ENCODE assay signal across 12 mouse cellular contexts in genomic region chr13:51841541-51842115, GRCm38 (mm10). TPM values are rescaled to one million over a fixed set of nuclear protein-coding genes. Genes with fewer than 3 reads are reported as not detected.
DNase-seq lines count a peak whose midpoint lies in the region; ATAC-seq and TF ChIP-seq lines count a peak whose summit lies in the region.
"Had no signal": no experiment of that assay in that cellular context is flagged by ENCODE, and none has a peak within 500 bp of the region (broad histone marks: within the 10 kb centered on the region; RNA-seq: fewer than 3 reads in every experiment).

No protein-coding gene starts in this region.

- 33% methylated on average over 12 of the region's 12 CpGs for WGBS in heart, embryonic 16.5 days
- 17% methylated on average over 12 of the region's 12 CpGs for WGBS in liver, embryonic 16.5 days (ENCODE audit: insufficient replicate concordance)
- 83% methylated on average over 12 of the region's 12 CpGs for WGBS in thymus, adult 2 months

- TF ChIP-seq POLR2A in brain, embryonic 14.5 days (IDR thresholded peaks at IDR 0.05; ENCODE audit: borderline replicate concordance, extremely low read depth, insufficient read depth, insufficient read length, poor library complexity, severe bottlenecking), result no peak
- no peak for TF ChIP-seq POLR2A in thymus, adult 2 months (IDR thresholded peaks at IDR 0.05; ENCODE audit: control insufficient read depth, extremely low read depth, insufficient read depth, low read length, poor library complexity)

- H3K4me3 ChIP-seq in heart, embryonic 16.5 days (ENCODE audit: low read length), result no peak overlapping the region
- H3K4me3 ChIP-seq in erythroblast, embryonic 14.5 days (replicated peaks), result peak overlapping the region; percentile 35
- peak overlapping the region; percentile 31 for H3K4me3 ChIP-seq in liver, embryonic 16.5 days (ENCODE audit: low read depth, low read length)
- no peak overlapping the region for H3K4me3 ChIP-seq in thymus, adult 2 months (ENCODE audit: control insufficient read depth, insufficient read depth, low read length)

- H3K27me3 ChIP-seq in heart, embryonic 16.5 days (ENCODE audit: control insufficient read depth, insufficient read depth, low read length), result peaks cover 9% of the 10 kb centered on the region
- peaks cover 24% of the 10 kb centered on the region for H3K27me3 ChIP-seq in erythroblast, embryonic 14.5 days (ENCODE audit: control insufficient read depth)
- no peaks in the 10 kb centered on the region for H3K27me3 ChIP-seq in liver, embryonic 16.5 days (ENCODE audit: control insufficient read depth, insufficient read depth, low read depth, low read length)
- H3K27me3 ChIP-seq in thymus, adult 2 months (ENCODE audit: control insufficient read depth, insufficient read depth, low read length), result no peaks in the 10 kb centered on the region; the same call in 1 of the 2 replicates

- ATAC-seq in heart, embryonic 16.5 days (replicated peaks; ENCODE audit: extremely low read depth, insufficient read depth, low FRiP score), result no peak
- ATAC-seq in liver, embryonic 16.5 days (ENCODE audit: low read depth), result peak; percentile 44

- no peaks in the 10 kb centered on the region for H3K36me3 ChIP-seq in heart, embryonic 16.5 days (ENCODE audit: control insufficient read depth, insufficient read depth)
- no peaks in the 10 kb centered on the region for H3K36me3 ChIP-seq in erythroblast, embryonic 14.5 days (ENCODE audit: control insufficient read depth)
- no peaks in the 10 kb centered on the region for H3K36me3 ChIP-seq in liver, embryonic 16.5 days (ENCODE audit: control insufficient read depth, insufficient read depth)
- H3K36me3 ChIP-seq in thymus, adult 2 months (ENCODE audit: control insufficient read depth, insufficient read depth, low read length), result no peaks in the 10 kb centered on the region

- no peak overlapping the region for H3K4me2 ChIP-seq in heart, embryonic 16.5 days (ENCODE audit: low read depth, low read length)
- H3K4me2 ChIP-seq in liver, embryonic 16.5 days (ENCODE audit: low read depth, low read length), result peak overlapping the region; percentile 58

- intact Hi-C loops in heart, postnatal 36 days (cut with DNase I), result loop anchor here (5.0 kb wide), 1 partner anchor 691 kb away; the partner anchor contains the start of gene Diras2
- intact Hi-C loops in left cerebral cortex, postnatal 36 days (cut with DNase I), result no loop called here

- peaks cover 17% of the 10 kb centered on the region for H3K4me1 ChIP-seq in heart, embryonic 16.5 days (ENCODE audit: control insufficient read depth, insufficient read depth, low read length)
- peaks cover 65% of the 10 kb centered on the region for H3K4me1 ChIP-seq in erythroblast, embryonic 14.5 days (ENCODE audit: control insufficient read depth)
- peaks cover 51% of the 10 kb centered on the region for H3K4me1 ChIP-seq in liver, embryonic 16.5 days (ENCODE audit: control insufficient read depth, low read depth, low read length)
- peaks cover 19% of the 10 kb centered on the region for H3K4me1 ChIP-seq in thymus, adult 2 months (replicated peaks; ENCODE audit: control insufficient read depth, insufficient read depth, low read length)

- H3K9me3 ChIP-seq in heart, embryonic 16.5 days (replicated peaks; ENCODE audit: control insufficient read depth, low read length), result no peaks in the 10 kb centered on the region
- H3K9me3 ChIP-seq in erythroblast, embryonic 14.5 days (ENCODE audit: control insufficient read depth, low read length), result no peaks in the 10 kb centered on the region
- H3K9me3 ChIP-seq in liver, embryonic 16.5 days (replicated peaks; ENCODE audit: control insufficient read depth, low read length), result no peaks in the 10 kb centered on the region

- H3K27ac ChIP-seq in heart, embryonic 16.5 days (ENCODE audit: low read length), result no peak overlapping the region
- peak overlapping the region; percentile 50 for H3K27ac ChIP-seq in liver, embryonic 16.5 days (ENCODE audit: low read length)
- no peak overlapping the region for H3K27ac ChIP-seq in thymus, adult 2 months (ENCODE audit: control insufficient read depth, insufficient read depth, low read length)

- no peak for DNase-seq in heart, postnatal 36 days
- DNase-seq in brain, embryonic 14.5 days (ENCODE audit: low read depth), result peak; percentile 42
- DNase-seq in thymus, adult 2 months, result no peak
- no peak for DNase-seq in lung, postnatal 25 days (ENCODE audit: low spot score)
- DNase-seq in left cerebral cortex, postnatal 36 days (ENCODE audit: low spot score in 2 of 2), result no peak
- DNase-seq: adrenal gland, postnatal 14 days; heart, adult 18-20 months; kidney, postnatal 25 days; lung, adult 2 months had no signal

- H3K9ac ChIP-seq in heart, embryonic 16.5 days (ENCODE audit: low read length), result peak overlapping the region; percentile 44
- H3K9ac ChIP-seq in liver, embryonic 16.5 days (ENCODE audit: low read depth, low read length), result peak overlapping the region; percentile 37; the same call in 1 of the 2 replicates

- TF ChIP-seq CTCF in brain, embryonic 14.5 days (IDR thresholded peaks at IDR 0.05; ENCODE audit: borderline replicate concordance, extremely low read depth, insufficient read depth, insufficient read length), result no peak
- no peak for TF ChIP-seq CTCF in thymus, adult 2 months (IDR thresholded peaks at IDR 0.05; ENCODE audit: borderline replicate concordance, control insufficient read depth, extremely low read depth, insufficient read depth, low read length, poor library complexity)

RNA-seq across cellular contexts. Expression of gene Gadd45g, which starts 4.8 kb away (rescaled TPM):
- 43.1 and 52.1 TPM in 2 replicates for polyA plus RNA-seq in heart, embryonic 16.5 days (2015; fragmentation: Nextera tagmentation; extraction: Ambion mirVana)
- total RNA-seq in heart, postnatal 36 days (2021), result 10 to 100 TPM in 1 of 2 experiments, 1 to 10 TPM in 1; 9.5 to 10.7 TPM
- polyA plus RNA-seq in brain, embryonic 14.5 days (2012; rRNA removed), result 78.9 and 148 TPM in 2 replicates
- 9.6 and 11.5 TPM in 2 replicates for polyA plus RNA-seq in erythroblast, embryonic 14.5 days (2012)
- 11.2 and 11.7 TPM in 2 replicates for polyA plus RNA-seq in liver, embryonic 16.5 days (2015; fragmentation: Nextera tagmentation; extraction: Ambion mirVana)
- 15.0 and 16.2 TPM in 2 replicates for polyA plus RNA-seq in thymus, adult 2 months (2012; rRNA removed)
- 10 to 100 TPM; 11.0 to 24.6 TPM for total RNA-seq in left cerebral cortex, postnatal 36 days (2021)

RNA-seq across cellular contexts. Expression of gene Sema4d, which starts 48.1 kb away (rescaled TPM):
- 17.6 and 22.5 TPM in 2 replicates for polyA plus RNA-seq in heart, embryonic 16.5 days (2015; fragmentation: Nextera tagmentation; extraction: Ambion mirVana)
- total RNA-seq in heart, postnatal 36 days (2021), result 10 to 100 TPM; 69.8 to 77.5 TPM
- 20.4 and 25.6 TPM in 2 replicates for polyA plus RNA-seq in brain, embryonic 14.5 days (2012; rRNA removed)
- polyA plus RNA-seq in erythroblast, embryonic 14.5 days (2012), result 0.56 and 0.76 TPM in 2 replicates
- polyA plus RNA-seq in liver, embryonic 16.5 days (2015; fragmentation: Nextera tagmentation; extraction: Ambion mirVana), result 3.7 and 4.1 TPM in 2 replicates
- 156 and 182 TPM in 2 replicates for polyA plus RNA-seq in thymus, adult 2 months (2012; rRNA removed)
- total RNA-seq in left cerebral cortex, postnatal 36 days (2021), result 10 to 100 TPM; 91.0 to 94.2 TPM

Comparison
In these comparisons a context has a peak if more than half of its experiments do, and no peak if none do; other contexts are left out.
1. H3K4me3 ChIP-seq: peak in erythroblast, embryonic 14.5 days (single experiment) and liver, embryonic 16.5 days (single experiment); none in heart, embryonic 16.5 days (single experiment) and thymus, adult 2 months (single experiment).